Mouse (Mus musculus) olfactory bulb, adult 2 months (tissue): ENCODE data around the gene Pde10a. TPM values are rescaled to one million over a fixed set of nuclear protein-coding genes. Genes with fewer than 3 reads are reported as not detected.

Source experiments
- H3K27ac ChIP-seq: fragments of 200-500 bp; 2 replicates; pipeline ENCODE4 v1.5.1; 2012; ENCODE audit warnings: low read depth, low read length; ENCODE audit not compliant: insufficient read depth
- H3K4me1 ChIP-seq: fragments of 200-500 bp; 2 replicates; pipeline ENCODE4 v1.6.1; 2012; ENCODE audit warnings: low read length; ENCODE audit not compliant: control insufficient read depth, insufficient read depth
- H3K4me3 ChIP-seq: fragments of 200-500 bp; 2 replicates; pipeline ENCODE4 v1.5.1; 2012; ENCODE audit warnings: mild to moderate bottlenecking, low read depth, low read length, moderate library complexity; ENCODE audit not compliant: insufficient read depth
- CTCF ChIP-seq: fragments of 200-500 bp; IDR thresholded peaks from 2 replicates; pipeline ENCODE4 v1.5.1; 2012; ENCODE audit warnings: low read depth, mild to moderate bottlenecking, low read length, moderate library complexity; ENCODE audit not compliant: insufficient read depth
- POLR2A ChIP-seq: fragments of 200-500 bp; IDR thresholded peaks from 2 replicates; pipeline ENCODE4 v1.6.1; 2012; ENCODE audit warnings: mild to moderate bottlenecking, low read depth, low read length, moderate library complexity; ENCODE audit not compliant: insufficient read depth
- WGBS: fragments of 180-500 bp; shearing (Covaris S2); methylation state at CpG from one replicate; pipeline ENCODE4 v1.1.7; 2018; 5-methylcytosine and 5-hydroxymethylcytosine counted together
- polyA plus RNA-seq: library from polyadenylated mRNA; stranded (reverse); fragments of >200 nt; gene quantifications from 2 replicates; pipeline ENCODE4 v1.2.4, GENCODE M21; 2012; ENCODE audit warnings: low replicate concordance; ENCODE audit not compliant: missing spikeins, insufficient read depth, insufficient read length

The Pde10a gene
- polyA plus RNA-seq, 1 experiment = not detected

DNA sequence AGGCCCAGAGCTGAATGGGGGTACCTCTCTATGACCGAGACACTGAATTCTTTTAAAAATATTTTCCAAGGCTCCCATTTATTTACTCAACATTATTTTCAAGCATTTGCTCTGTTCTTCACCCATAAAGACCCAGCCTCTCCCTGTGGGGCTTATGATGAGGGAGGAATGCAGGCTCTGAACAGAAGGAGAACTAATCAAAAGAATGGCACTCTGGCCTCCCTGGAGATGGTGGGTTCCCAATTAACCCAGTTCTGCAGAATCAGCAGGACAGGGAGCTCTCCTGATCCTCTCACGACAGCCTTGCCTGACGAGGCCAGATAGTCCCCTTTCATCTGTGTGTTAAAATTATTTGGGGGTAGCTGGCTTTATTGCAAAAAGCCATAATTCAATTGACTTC is 117.2 kb downstream of the Pde10a start:
- TF ChIP-seq POLR2A (no peak), CTCF (no peak)
- WGBS = 86% methylated on average over 3 of the region's 3 CpGs
- H3K4me1 ChIP-seq = peaks cover 3% of the 10 kb centered on the region; the same call in 1 of the 2 replicates
- no peak overlapping the region for H3K4me3 ChIP-seq
- no peak overlapping the region for H3K27ac ChIP-seq

DNA sequence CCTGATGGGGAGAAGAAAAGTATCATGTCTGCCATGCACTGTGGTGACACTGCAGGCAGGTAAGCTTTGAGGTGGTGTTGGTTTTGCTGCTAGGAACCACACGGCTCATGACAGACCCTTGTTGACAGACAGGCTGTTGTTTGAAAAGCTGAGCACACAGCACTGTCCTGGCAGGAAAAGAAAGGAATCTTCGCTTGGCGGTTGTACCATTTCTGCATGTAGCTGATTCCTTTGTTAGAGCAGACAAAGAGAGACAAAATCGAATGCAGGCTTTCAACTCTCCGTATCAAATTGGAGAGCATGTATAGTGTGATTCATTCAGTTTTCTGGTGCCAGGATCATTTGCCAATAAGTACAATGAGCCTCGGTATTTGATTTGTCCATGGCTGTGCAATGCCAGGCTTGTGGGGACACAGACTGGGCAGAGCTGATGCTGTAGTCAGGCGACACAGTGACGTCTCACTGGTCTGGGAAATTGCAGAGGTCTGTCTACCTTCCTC is 122.2 kb downstream of the Pde10a start:
- H3K27ac ChIP-seq = no peak overlapping the region
- WGBS = 55% methylated on average over 8 of the region's 8 CpGs
- peaks cover 4% of the 10 kb centered on the region for H3K4me1 ChIP-seq
- no peak overlapping the region for H3K4me3 ChIP-seq
- TF ChIP-seq POLR2A (no peak), CTCF (no peak)

DNA sequence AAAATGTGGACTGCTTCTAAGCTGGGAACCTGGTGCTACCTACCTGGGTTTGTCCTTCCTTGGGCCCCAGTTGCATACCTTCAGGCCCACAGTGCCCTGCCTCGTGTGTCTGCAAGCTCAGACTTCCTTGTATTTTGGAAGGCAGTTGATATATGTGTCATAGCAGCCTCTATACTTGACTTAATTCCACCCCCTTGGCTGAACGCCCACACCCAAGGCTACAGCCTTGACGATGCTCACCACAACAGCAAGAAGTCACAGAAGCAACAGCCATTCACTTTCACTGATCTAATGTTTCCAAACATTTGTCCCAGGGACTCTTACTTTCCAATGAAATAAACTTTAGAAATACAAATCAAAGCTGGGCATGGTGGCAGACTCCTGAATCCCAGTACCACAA is 123.1 kb downstream of the Pde10a start:
- Histone ChIP-seq H3K4me3 (no peak overlapping the region), H3K4me1 (peaks cover 4% of the 10 kb centered on the region), H3K27ac (no peak overlapping the region)
- WGBS = 55% methylated on average over 3 of the region's 3 CpGs
- TF ChIP-seq CTCF = no peak
- no peak for TF ChIP-seq POLR2A

DNA sequence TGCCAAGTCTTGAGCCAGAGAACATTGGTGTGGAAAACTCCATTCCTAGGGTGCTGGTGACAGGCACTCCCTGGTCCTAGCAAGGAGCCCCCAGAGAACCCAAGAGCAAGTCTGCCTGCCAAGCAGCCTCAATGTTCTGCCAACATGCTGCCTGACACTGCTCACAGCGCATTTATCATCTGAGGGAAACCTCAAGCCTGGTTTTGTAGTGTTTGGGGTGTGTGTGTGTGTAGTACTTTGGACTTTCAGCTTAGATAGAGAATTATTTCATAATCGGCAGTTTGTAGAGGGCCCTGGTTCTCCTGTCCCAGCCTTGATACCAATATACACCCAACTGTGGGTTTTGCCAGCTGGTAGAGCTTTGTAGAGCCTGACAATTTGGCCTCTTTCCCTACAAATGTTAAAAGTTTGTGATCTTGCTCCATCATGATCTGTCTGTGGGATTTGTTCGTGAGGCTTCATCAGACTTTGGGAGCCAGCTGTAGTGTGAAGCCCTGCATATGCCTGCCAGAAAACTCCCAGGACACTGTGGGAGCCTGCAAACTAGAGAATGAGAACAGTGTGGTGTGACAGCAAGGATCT is 127.6 kb downstream of the Pde10a start:
- Histone ChIP-seq H3K4me1 (peaks cover 4% of the 10 kb centered on the region), H3K27ac (no peak overlapping the region), H3K4me3 (no peak overlapping the region)
- 80% methylated on average over 3 of the region's 3 CpGs for WGBS
- TF ChIP-seq CTCF = no peak
- TF ChIP-seq POLR2A = no peak

DNA sequence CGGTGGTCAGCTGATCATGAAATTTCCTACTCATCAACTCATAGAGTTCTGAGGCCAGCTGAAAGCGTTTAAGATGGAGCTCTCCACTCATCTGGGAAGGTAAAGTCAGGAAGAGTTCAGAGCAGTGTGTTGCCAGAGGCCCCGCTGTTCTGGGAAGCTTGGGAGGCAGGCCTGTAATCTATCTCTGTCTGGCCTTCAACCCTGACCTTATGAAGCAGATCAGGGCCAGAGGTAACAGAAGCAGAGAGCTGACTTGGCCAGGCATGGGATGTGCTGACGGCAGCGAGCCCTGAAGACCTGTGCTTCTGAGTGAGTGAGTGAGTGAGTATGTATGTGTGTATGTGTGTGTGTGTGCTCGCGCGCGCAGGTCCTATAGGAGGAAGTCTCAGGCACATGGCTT is 132.5 kb downstream of the Pde10a start:
- Histone ChIP-seq H3K4me1 (peaks cover 5% of the 10 kb centered on the region; the same call in 1 of the 2 replicates), H3K4me3 (no peak overlapping the region), H3K27ac (no peak overlapping the region)
- TF ChIP-seq CTCF = no peak
- no peak for TF ChIP-seq POLR2A
- WGBS = 86% methylated on average over 9 of the region's 9 CpGs

DNA sequence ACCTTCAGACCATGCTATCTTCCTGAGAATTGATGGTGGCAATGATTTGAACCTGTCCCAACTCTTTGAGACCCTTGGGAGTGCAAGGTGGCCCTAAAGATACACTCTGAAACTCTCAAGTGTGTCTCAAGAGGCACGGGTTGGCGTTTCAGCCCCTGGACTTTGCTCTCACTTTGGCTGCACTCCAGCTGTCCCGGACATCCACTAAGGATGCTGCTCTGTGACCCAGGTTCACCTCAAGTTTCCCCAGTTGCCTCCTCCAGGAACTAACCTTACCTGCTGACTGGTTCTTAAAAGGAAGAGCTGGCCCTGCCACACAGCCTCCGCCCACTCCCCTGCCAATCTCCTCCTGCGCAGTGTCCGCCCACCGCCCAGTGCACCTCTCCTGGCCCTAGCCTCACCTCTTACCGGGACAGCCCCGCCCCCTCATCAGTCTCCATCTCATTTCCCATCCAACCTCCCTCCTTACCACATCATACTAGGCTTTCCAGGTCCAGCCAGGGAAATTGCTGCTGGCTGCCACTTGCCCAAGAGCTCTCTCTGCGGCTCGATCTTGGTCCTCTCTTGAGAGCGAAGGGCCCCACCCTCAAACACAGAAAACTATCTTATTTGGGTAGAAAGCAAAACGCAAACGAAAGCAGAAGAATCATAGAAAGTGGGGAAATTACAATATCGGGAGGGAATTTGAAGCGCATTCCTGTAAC is 133.7 kb downstream of the Pde10a start:
- TF ChIP-seq CTCF = no peak
- TF ChIP-seq POLR2A = no peak
- WGBS = 82% methylated on average over 16 of the region's 16 CpGs
- H3K4me3 ChIP-seq = no peak overlapping the region

DNA sequence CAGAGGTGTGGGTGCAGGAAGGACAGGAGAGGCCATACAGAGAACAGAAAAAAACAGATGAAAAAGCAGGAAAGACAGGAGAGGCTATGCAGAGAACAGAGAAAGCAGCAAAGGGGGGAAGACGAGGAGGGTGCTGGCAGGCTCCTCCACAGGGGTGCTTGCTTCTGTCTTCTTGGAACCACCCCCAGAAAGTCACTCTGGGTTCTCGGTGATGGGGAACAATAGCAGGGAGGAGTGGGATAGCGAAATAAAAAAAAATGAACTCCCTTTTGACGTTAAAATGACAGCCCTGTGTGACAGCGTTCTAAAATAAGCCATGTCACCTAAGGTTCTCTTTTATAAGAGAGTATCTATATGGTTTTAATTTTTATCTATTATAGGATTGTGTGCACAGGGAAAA is 141.7 kb downstream of the Pde10a start:
- WGBS = 50% methylated on average over 5 of the region's 5 CpGs
- Histone ChIP-seq H3K27ac (no peak overlapping the region), H3K4me3 (no peak overlapping the region), H3K4me1 (peaks cover 4% of the 10 kb centered on the region)
- TF ChIP-seq CTCF (no peak), POLR2A (no peak)

More for the DNA sequence above, 133.7 kb downstream of the Pde10a start:
- no peak overlapping the region for H3K27ac ChIP-seq
- peaks cover 5% of the 10 kb centered on the region; the same call in 1 of the 2 replicates for H3K4me1 ChIP-seq

DNA sequence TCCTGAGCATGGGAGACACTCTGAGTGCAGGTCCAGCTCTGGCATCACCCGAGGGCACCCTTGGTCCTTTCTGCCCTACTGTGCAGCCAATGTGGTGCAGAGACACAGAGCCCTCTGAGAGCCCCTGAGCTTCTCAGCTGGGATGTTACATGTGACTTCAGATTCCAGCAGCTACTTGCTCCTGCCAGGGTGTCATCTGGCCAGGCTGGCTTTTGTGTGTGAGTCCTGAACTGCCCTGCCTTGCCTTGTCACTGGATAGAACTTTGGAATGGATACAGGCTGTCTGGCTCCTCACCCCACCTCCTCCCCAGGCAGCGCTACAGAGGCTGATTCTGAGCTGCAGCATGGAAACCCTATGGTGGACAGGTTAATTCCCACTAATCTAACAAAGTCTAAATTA is 149.5 kb downstream of the Pde10a start:
- Histone ChIP-seq H3K4me3 (no peak overlapping the region), H3K4me1 (peaks cover 11% of the 10 kb centered on the region), H3K27ac (no peak overlapping the region)
- 48% methylated on average over 2 of the region's 2 CpGs for WGBS
- TF ChIP-seq POLR2A = no peak
- no peak for TF ChIP-seq CTCF

DNA sequence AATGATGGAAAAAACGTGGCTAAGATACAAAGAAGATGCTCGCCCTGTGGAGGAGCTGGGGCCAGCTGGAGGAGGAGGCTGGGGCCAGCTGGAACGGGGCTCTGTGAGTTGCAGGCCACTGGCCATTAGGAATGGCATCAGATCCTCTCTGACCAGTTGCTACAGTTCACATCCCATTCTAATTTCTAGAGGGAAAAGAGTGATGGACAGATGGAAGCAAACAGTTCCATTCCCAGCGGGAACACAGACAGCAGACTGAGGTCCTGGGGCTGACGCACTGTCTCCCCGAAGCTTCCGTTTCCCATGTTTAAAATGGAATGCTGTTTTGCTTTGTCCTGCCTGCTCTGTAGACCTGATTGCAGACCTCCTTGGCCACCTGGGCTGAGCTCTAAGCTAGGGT is 161.2 kb downstream of the Pde10a start:
- no peak overlapping the region for H3K4me3 ChIP-seq
- WGBS = 88% methylated on average over 7 of the region's 7 CpGs
- no peak overlapping the region for H3K27ac ChIP-seq
- H3K4me1 ChIP-seq = no peaks in the 10 kb centered on the region
- TF ChIP-seq CTCF = no peak
- no peak for TF ChIP-seq POLR2A

DNA sequence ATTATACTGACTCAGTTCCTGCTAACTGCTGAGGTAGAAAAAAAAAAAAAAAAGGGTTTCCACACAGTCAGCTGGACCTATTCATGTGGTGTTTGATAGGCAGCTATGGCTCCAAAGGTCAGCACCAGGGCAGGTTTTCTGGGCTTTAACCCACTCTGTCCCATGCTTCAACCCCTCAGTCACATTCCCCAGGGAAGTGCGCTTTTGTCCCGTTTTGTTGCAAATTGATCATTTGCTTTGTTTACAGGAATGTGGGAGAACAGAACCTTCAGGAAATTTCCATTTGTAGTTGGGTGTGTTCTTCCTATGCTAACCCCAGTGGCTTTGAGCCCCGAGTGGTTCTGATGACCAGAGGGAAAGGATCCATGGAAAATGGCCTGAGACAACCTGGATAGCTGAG is 162.9 kb downstream of the Pde10a start:
- no peak overlapping the region for H3K27ac ChIP-seq
- no peak overlapping the region for H3K4me3 ChIP-seq
- no peak for TF ChIP-seq POLR2A
- no peak for TF ChIP-seq CTCF
- 79% methylated on average over 3 of the region's 3 CpGs for WGBS
- H3K4me1 ChIP-seq = no peaks in the 10 kb centered on the region
